Mouse (Mus musculus): Measurements from ENCODE around the gene Sgk1. TPM values are rescaled to one million over a fixed set of nuclear protein-coding genes. Genes with fewer than 3 reads are reported as not detected.

Gene Sgk1
- polyA plus RNA-seq, 1 experiment from 2014 or later, result 29.6 TPM

DNA sequence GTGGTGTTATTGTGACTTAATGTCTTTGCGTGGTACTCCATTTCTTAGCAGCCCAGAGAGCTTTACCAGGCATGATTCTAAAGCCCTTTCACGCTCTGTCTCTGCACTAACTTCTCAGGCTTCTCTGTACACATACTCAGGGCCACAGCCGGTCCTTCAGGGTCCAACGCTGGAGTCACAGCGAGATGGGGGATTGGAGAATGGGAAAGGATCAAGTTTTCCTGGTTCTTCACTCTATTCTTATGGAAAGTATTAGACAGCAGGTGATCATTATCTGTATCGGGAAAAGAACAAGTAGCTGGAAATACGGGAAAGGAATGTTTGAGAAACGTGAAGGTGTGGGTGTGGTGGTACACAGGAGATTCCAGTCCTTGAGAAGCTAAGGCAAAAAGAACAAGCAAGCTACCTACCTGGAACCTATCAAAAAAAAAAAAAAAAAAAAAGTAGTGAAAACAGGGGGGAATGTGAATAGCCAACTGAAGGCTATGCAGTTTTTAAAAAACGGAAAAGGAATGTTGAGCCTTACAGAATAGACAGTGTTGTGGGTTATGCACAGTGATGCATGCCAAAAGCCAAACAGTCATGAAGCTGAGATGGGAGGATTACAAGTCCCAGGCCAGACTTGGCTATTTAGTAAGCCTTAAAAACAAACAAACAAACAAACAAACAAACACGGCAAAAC, 36.2 kb upstream of the Sgk1 start:
- H3K9ac ChIP-seq (ENCODE audit: low read length), result no peak overlapping the region
- ATAC-seq (replicated peaks; ENCODE audit: low FRiP score, low TSS enrichment, low read depth) (no peak), DNase-seq (ENCODE audit: low spot score) (no peak)
- no peak overlapping the region for H3K4me2 ChIP-seq (ENCODE audit: low read length)
- H3K27ac ChIP-seq (ENCODE audit: low read depth), result no peak overlapping the region
- H3K27me3 ChIP-seq (replicated peaks; ENCODE audit: control insufficient read depth, insufficient read depth, low read length), result no peaks in the 10 kb centered on the region
- H3K4me3 ChIP-seq (ENCODE audit: low read depth, low read length), result no peak overlapping the region
- no peaks in the 10 kb centered on the region for H3K9me3 ChIP-seq (ENCODE audit: control insufficient read depth, low read length)
- H3K4me1 ChIP-seq (replicated peaks; ENCODE audit: control insufficient read depth, insufficient read depth, low read length), result 0 out of 2 replicates have a peak, but pooled peaks cover under 1% of the 10 kb centered on the region
- 84% methylated on average over 10 of the region's 10 CpGs for WGBS
- no peaks in the 10 kb centered on the region for H3K36me3 ChIP-seq (ENCODE audit: control insufficient read depth, insufficient read depth, low read length)

DNA sequence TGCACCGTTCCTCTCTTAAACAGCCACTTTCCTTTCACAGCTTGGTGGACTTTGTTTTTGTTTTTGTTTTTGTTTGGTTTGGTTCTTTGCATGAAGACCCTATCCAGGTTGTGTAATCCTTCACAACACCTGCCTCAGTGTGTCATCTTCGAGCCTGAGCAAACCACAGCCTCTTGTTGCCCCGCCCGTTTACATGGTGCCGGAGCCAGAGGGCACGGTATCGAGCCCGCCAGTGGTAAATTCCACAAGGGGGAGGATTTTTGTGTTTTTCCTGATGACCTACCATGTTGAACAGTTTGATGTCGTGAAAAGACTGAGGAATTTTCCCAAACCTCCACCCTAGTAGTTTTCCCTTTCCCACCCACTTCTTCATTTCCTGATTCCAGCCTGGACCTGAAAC, 35.6 kb upstream of the Sgk1 start:
- H3K4me1 ChIP-seq (replicated peaks; ENCODE audit: control insufficient read depth, insufficient read depth, low read length), result 0 out of 2 replicates have a peak, but pooled peaks cover 3% of the 10 kb centered on the region
- DNase-seq (ENCODE audit: low spot score) (no peak), ATAC-seq (replicated peaks; ENCODE audit: low FRiP score, low TSS enrichment, low read depth) (no peak)
- no peaks in the 10 kb centered on the region for H3K36me3 ChIP-seq (ENCODE audit: control insufficient read depth, insufficient read depth, low read length)
- H3K4me3 ChIP-seq (ENCODE audit: low read depth, low read length), result no peak overlapping the region
- no peak overlapping the region for H3K4me2 ChIP-seq (ENCODE audit: low read length)
- H3K9me3 ChIP-seq (ENCODE audit: control insufficient read depth, low read length), result no peaks in the 10 kb centered on the region
- H3K9ac ChIP-seq (ENCODE audit: low read length), result no peak overlapping the region
- H3K27ac ChIP-seq (ENCODE audit: low read depth), result no peak overlapping the region
- 88% methylated on average over 9 of the region's 9 CpGs for WGBS
- H3K27me3 ChIP-seq (replicated peaks; ENCODE audit: control insufficient read depth, insufficient read depth, low read length), result no peaks in the 10 kb centered on the region

DNA sequence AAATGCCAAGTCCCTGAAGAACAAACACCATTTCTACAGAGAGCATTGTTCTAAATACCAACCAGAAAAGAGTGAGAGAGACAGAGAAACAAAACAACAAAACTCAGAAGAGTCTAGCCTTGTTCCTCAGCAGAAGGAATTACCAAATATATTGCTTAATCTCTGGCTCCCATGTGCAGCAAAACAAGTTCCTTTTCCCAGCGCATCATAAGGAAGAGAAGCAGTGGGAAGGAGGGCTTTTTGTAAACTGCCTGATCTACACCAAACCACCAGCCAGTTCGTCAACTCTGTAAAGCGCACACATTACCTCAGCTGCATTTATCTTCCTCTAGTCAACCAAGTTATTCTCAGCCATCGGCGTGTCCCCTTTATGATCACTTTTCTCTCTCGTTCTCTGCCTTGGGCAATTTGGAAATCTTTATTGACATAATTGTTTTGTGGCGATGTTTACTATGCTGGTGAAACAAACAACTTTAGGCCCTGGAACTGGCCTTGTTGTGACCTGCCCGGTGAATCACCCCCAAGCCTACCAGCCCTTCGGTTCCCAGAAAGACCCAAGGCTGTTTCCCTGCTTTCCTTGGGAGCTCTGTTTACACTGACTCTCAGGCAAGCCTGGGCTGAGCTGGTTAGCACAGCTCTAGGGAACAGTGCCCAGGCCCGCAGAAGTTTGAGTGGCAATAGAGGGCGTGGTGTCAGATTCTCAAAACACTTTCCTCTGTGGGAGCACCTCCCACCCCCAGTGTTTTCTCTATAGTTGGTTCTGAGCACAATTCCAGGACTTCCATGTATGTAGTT, 34.8 kb upstream of the Sgk1 start:
- no peaks in the 10 kb centered on the region for H3K9me3 ChIP-seq (ENCODE audit: control insufficient read depth, low read length)
- H3K27me3 ChIP-seq (replicated peaks; ENCODE audit: control insufficient read depth, insufficient read depth, low read length), result no peaks in the 10 kb centered on the region
- H3K4me2 ChIP-seq (ENCODE audit: low read length), result no peak overlapping the region
- H3K36me3 ChIP-seq (ENCODE audit: control insufficient read depth, insufficient read depth, low read length), result no peaks in the 10 kb centered on the region
- H3K4me3 ChIP-seq (ENCODE audit: low read depth, low read length), result no peak overlapping the region
- DNase-seq (ENCODE audit: low spot score) (no peak), ATAC-seq (replicated peaks; ENCODE audit: low FRiP score, low TSS enrichment, low read depth) (no peak)
- no peak overlapping the region for H3K27ac ChIP-seq (ENCODE audit: low read depth)
- 68% methylated on average over 11 of the region's 11 CpGs for WGBS
- H3K9ac ChIP-seq (ENCODE audit: low read length), result no peak overlapping the region
- H3K4me1 ChIP-seq (replicated peaks; ENCODE audit: control insufficient read depth, insufficient read depth, low read length), result 0 out of 2 replicates have a peak, but pooled peaks cover 3% of the 10 kb centered on the region

DNA sequence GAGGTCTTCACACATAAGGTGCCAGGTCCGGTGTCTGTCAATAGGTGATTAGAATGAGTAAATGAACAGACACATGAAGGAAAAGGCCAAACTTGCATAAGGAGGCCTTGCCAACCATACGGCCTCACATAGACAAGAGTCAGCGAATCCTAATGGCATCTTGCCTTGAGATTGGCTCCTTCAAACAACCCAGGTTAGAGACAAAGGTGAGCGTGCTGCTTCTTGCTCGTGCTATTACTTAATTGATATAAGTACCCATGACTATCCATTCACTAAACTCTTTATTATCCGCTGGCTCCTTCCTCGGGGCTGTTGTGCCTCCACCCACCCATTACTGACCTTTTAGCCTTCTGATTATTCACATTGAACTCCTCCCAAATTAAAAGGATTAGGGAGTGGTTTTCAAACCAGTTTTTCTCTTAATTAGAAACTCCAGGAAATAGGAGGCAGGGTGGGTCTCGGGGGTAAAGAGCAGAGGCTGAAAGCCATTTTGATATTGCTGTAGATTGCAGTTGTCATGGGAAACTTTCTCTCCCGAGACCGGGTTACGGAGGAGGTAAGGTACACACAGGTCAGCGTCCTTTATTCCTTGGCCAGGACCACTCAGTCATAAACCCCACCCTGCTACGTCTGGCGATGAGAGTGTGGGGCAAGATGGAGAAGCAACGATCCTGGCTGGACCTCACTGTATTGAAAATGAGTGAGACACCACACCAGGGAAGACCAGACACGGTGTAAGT, 33.9 kb upstream of the Sgk1 start:
- H3K9ac ChIP-seq (ENCODE audit: low read length), result no peak overlapping the region
- 0 out of 2 replicates have a peak, but pooled peaks cover 3% of the 10 kb centered on the region for H3K4me1 ChIP-seq (replicated peaks; ENCODE audit: control insufficient read depth, insufficient read depth, low read length)
- no peak overlapping the region for H3K4me2 ChIP-seq (ENCODE audit: low read length)
- no peak overlapping the region for H3K27ac ChIP-seq (ENCODE audit: low read depth)
- H3K27me3 ChIP-seq (replicated peaks; ENCODE audit: control insufficient read depth, insufficient read depth, low read length), result no peaks in the 10 kb centered on the region
- no peaks in the 10 kb centered on the region for H3K9me3 ChIP-seq (ENCODE audit: control insufficient read depth, low read length)
- ATAC-seq (replicated peaks; ENCODE audit: low FRiP score, low TSS enrichment, low read depth), result no peak
- 82% methylated on average over 16 of the region's 16 CpGs for WGBS
- no peak overlapping the region for H3K4me3 ChIP-seq (ENCODE audit: low read depth, low read length)
- no peak for DNase-seq (ENCODE audit: low spot score)
- no peaks in the 10 kb centered on the region for H3K36me3 ChIP-seq (ENCODE audit: control insufficient read depth, insufficient read depth, low read length)

DNA sequence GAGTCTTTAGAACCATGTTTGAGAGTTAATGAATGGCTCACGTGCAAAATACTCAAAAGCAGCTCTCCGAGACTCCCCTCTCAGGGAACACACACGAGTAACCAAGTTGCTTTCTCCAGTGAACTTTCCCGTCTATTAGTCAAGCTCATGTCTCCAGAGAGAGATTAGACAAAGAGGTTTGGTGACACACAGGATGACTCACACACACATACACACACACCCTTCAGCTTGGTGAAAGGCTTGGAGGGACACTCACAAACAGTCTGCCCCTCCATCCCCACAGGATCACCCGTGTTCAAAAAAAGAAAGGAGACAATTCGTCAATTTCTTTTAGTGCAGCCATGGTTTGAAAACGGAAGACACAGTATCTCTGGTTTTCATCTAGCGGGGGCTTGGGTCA, 32.7 kb upstream of the Sgk1 start:
- Histone ChIP-seq H3K4me2 (ENCODE audit: low read length) (no peak overlapping the region), H3K4me1 (replicated peaks; ENCODE audit: control insufficient read depth, insufficient read depth, low read length) (0 out of 2 replicates have a peak, but pooled peaks cover 3% of the 10 kb centered on the region), H3K9ac (ENCODE audit: low read length) (no peak overlapping the region), H3K27ac (ENCODE audit: low read depth) (no peak overlapping the region), H3K4me3 (ENCODE audit: low read depth, low read length) (no peak overlapping the region), H3K9me3 (ENCODE audit: control insufficient read depth, low read length) (no peaks in the 10 kb centered on the region), H3K27me3 (replicated peaks; ENCODE audit: control insufficient read depth, insufficient read depth, low read length) (no peaks in the 10 kb centered on the region), H3K36me3 (ENCODE audit: control insufficient read depth, insufficient read depth, low read length) (no peaks in the 10 kb centered on the region)
- WGBS, result 67% methylated on average over 8 of the region's 8 CpGs
- ATAC-seq (replicated peaks; ENCODE audit: low FRiP score, low TSS enrichment, low read depth) (no peak), DNase-seq (ENCODE audit: low spot score) (no peak)

DNA sequence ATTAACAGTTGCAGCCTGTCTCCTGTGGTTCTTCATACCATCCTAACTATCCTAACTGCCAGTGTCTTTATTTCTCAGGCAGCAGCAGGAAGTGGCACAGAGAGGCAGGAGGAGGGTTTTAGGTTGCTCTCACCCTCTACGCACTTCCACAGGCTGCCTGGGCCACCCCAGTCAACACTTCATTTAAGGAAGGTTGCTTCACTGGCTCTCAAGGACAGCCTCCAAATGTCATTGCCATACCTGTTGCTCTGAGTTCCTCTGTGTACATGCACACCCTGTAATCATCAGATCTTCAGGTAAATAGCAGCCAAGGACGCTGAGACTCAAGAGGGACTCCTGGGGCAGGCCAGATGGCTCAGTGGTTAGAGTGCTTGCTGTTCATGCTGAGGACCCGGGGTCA, 31.7 kb upstream of the Sgk1 start:
- Histone ChIP-seq H3K27ac (ENCODE audit: low read depth) (no peak overlapping the region), H3K4me3 (ENCODE audit: low read depth, low read length) (no peak overlapping the region), H3K4me1 (replicated peaks; ENCODE audit: control insufficient read depth, insufficient read depth, low read length) (0 out of 2 replicates have a peak, but pooled peaks cover 3% of the 10 kb centered on the region), H3K9ac (ENCODE audit: low read length) (no peak overlapping the region), H3K36me3 (ENCODE audit: control insufficient read depth, insufficient read depth, low read length) (no peaks in the 10 kb centered on the region), H3K27me3 (replicated peaks; ENCODE audit: control insufficient read depth, insufficient read depth, low read length) (no peaks in the 10 kb centered on the region), H3K4me2 (ENCODE audit: low read length) (no peak overlapping the region), H3K9me3 (ENCODE audit: control insufficient read depth, low read length) (no peaks in the 10 kb centered on the region)
- DNase-seq (ENCODE audit: low spot score) (no peak), ATAC-seq (replicated peaks; ENCODE audit: low FRiP score, low TSS enrichment, low read depth) (no peak)
- WGBS, result 78% methylated on average over 3 of the region's 3 CpGs

DNA sequence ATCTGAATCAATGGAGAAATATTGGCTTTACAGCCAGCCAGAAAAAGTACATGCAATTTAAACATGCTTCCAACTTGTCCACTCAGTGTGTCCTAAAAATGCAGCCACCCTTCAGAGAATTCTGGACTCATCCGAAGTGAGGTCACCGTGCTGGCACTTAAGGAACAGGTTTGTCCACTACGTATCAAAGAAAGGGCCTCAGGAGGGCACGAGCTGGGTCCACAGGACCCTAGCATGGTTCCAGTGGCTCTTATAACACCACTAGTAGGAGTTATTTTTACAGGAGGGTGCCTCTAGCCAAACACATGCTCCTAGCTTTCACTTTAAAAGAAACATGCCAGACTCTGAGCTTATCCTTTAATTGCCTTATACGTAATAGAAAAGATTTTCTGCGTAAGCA, 28.9 kb upstream of the Sgk1 start:
- Histone ChIP-seq H3K4me1 (replicated peaks; ENCODE audit: control insufficient read depth, insufficient read depth, low read length) (0 out of 2 replicates have a peak, but pooled peaks cover 3% of the 10 kb centered on the region), H3K27ac (ENCODE audit: low read depth) (no peak overlapping the region), H3K9ac (ENCODE audit: low read length) (no peak overlapping the region), H3K36me3 (ENCODE audit: control insufficient read depth, insufficient read depth, low read length) (no peaks in the 10 kb centered on the region), H3K27me3 (replicated peaks; ENCODE audit: control insufficient read depth, insufficient read depth, low read length) (no peaks in the 10 kb centered on the region), H3K4me3 (ENCODE audit: low read depth, low read length) (no peak overlapping the region), H3K9me3 (ENCODE audit: control insufficient read depth, low read length) (no peaks in the 10 kb centered on the region), H3K4me2 (ENCODE audit: low read length) (no peak overlapping the region)
- 74% methylated on average over 6 of the region's 6 CpGs for WGBS
- ATAC-seq (replicated peaks; ENCODE audit: low FRiP score, low TSS enrichment, low read depth) (no peak), DNase-seq (ENCODE audit: low spot score) (no peak)

DNA sequence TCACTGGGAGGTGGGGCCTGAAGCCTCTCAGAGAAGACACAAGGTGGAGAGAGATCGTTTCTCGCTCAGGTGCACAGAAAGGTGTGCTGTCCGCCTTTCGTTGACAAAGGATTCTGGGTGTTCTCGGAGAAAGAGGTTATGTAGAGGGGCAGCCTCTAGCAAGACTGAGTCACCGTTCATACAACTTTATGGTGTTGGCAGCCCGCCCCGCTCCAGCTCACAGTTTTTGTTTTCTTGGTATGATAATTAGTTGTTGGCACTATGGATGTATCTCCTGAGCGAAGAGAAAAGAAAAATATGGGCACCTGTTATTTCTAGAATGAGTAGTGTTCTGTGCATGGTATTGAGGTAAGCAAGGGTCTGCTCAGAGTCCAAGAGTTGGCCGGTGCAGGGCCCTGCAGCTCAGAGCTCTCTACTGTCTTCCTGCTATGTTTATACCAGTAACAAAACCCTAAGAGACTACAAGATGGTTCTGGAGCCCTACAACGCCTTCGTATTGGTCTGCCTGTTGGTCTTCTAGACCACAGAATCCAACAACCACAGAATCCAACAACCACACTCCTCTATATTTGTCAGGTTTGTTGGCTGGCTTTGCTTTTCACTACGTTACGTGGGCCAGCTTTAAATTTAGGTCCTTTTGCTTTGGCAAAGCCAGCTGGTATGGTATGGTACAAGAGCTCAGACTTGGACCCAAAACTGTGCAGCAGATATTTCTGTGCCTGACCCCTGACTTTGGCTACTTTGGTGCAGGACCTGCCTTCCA, 28.2 kb upstream of the Sgk1 start:
- Histone ChIP-seq H3K27ac (ENCODE audit: low read depth) (no peak overlapping the region), H3K36me3 (ENCODE audit: control insufficient read depth, insufficient read depth, low read length) (no peaks in the 10 kb centered on the region), H3K4me1 (replicated peaks; ENCODE audit: control insufficient read depth, insufficient read depth, low read length) (0 out of 2 replicates have a peak, but pooled peaks cover 3% of the 10 kb centered on the region), H3K9me3 (ENCODE audit: control insufficient read depth, low read length) (no peaks in the 10 kb centered on the region), H3K9ac (ENCODE audit: low read length) (no peak overlapping the region), H3K27me3 (replicated peaks; ENCODE audit: control insufficient read depth, insufficient read depth, low read length) (no peaks in the 10 kb centered on the region), H3K4me3 (ENCODE audit: low read depth, low read length) (no peak overlapping the region), H3K4me2 (ENCODE audit: low read length) (no peak overlapping the region)
- 90% methylated on average over 14 of the region's 14 CpGs for WGBS
- no peak for DNase-seq (ENCODE audit: low spot score)
- ATAC-seq (replicated peaks; ENCODE audit: low FRiP score, low TSS enrichment, low read depth), result no peak

Measured in intestine, embryonic 14.5 days (tissue).